Mouse (Mus musculus) forebrain, embryonic 16.5 days (tissue): ENCODE measurements around the gene Rtf2. TPM values are rescaled to one million over a fixed set of nuclear protein-coding genes. Genes with fewer than 3 reads are reported as not detected.

Source experiments
- ATAC-seq: fragments of 200-750 bp; cut with Nextera tagmentation; 2 replicates; pipeline ENCODE4 v1.8.0; 2017; ENCODE audit warnings: mild to moderate bottlenecking, moderate library complexity
- H3K27ac ChIP-seq: fragments of 300-500 bp; sonication (generic); 2 replicates; pipeline ENCODE4 v1.5.1; 2014; ENCODE audit warnings: low read length, control low read depth
- H3K27me3 ChIP-seq: fragments of 300-500 bp; sonication (generic); replicated peaks from 2 replicates; pipeline ENCODE4 v1.6.1; 2014; ENCODE audit warnings: low read length; ENCODE audit not compliant: control insufficient read depth, insufficient read depth
- H3K36me3 ChIP-seq: fragments of 300-500 bp; sonication (generic); 2 replicates; pipeline ENCODE4 v1.6.1; 2014; ENCODE audit not compliant: control insufficient read depth, insufficient read depth
- H3K4me1 ChIP-seq: fragments of 300-500 bp; sonication (generic); replicated peaks from 2 replicates; pipeline ENCODE4 v1.6.1; 2014; ENCODE audit warnings: low read length; ENCODE audit not compliant: control insufficient read depth, insufficient read depth
- H3K4me2 ChIP-seq: fragments of 300-500 bp; sonication (generic); 2 replicates; pipeline ENCODE4 v1.6.1; 2014; ENCODE audit warnings: mild to moderate bottlenecking, low read length, control low read depth
- H3K4me3 ChIP-seq: fragments of 300-500 bp; sonication (generic); replicated peaks from 2 replicates; pipeline ENCODE4 v1.5.1; 2014; ENCODE audit warnings: mild to moderate bottlenecking, low read length, control low read depth
- H3K9ac ChIP-seq: fragments of 300-500 bp; sonication (generic); replicated peaks from 2 replicates; pipeline ENCODE4 v1.6.1; 2014; ENCODE audit warnings: low read depth, low read length, control low read depth
- H3K9me3 ChIP-seq: fragments of 300-500 bp; sonication (generic); 2 replicates; pipeline ENCODE4 v1.6.1; 2016; ENCODE audit warnings: low read length; ENCODE audit not compliant: control insufficient read depth
- WGBS: fragments of 180-500 bp; shearing (Covaris S2); extraction: QIAGEN DNeasy Blood & Tissue Kit; methylation state at CpG from one replicate; pipeline ENCODE4 v1.1.7; 2014; 5-methylcytosine and 5-hydroxymethylcytosine counted together
- polyA plus RNA-seq: library from polyadenylated mRNA; unstranded; fragments of >200 nt; fragmentation: Nextera tagmentation; extraction: Ambion mirVana; gene quantifications from 2 replicates; pipeline ENCODE4 v1.2.1, GENCODE M21; 2015

Gene Rtf2
- polyA plus RNA-seq, 1 experiment from 2014 or later: 108 TPM

DNA sequence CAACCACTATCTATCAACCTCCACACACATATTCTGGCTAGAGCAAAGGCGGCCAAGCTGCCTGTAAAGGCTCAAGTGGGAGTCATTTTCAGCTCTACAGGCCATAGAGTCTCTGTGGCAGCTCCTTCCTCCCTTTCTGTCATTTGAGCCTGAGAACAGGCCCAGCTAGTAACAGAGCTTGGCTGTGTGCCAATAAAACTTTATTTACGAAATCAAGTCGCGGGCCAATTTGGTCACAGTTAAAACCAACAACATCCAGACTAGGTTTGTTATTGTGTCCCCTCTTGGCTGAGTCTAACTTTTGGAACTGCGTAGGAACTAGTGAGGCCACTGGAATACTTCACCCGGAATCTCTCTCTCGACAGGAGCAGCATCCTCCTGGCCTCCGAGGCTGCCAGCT is 33.2 kb downstream of the Rtf2 start:
- peaks cover 3% of the 10 kb centered on the region for H3K36me3 ChIP-seq
- no peaks in the 10 kb centered on the region for H3K27me3 ChIP-seq
- H3K4me2 ChIP-seq: no peak overlapping the region
- 39% methylated on average over 8 of the region's 8 CpGs for WGBS
- H3K4me1 ChIP-seq: peaks cover 2% of the 10 kb centered on the region; the same call in 1 of the 2 replicates
- no peak for ATAC-seq
- no peak overlapping the region for H3K9ac ChIP-seq
- no peaks in the 10 kb centered on the region for H3K9me3 ChIP-seq
- no peak overlapping the region for H3K27ac ChIP-seq
- no peak overlapping the region for H3K4me3 ChIP-seq

- 29% methylated on average over 6 of the region's 6 CpGs for WGBS
- Histone ChIP-seq H3K4me3 (no peak overlapping the region), H3K27ac (no peak overlapping the region), H3K4me2 (no peak overlapping the region), H3K36me3 (peaks cover under 1% of the 10 kb centered on the region; the same call in 1 of the 2 replicates), H3K9ac (no peak overlapping the region), H3K4me1 (no peaks in the 10 kb centered on the region), H3K9me3 (no peaks in the 10 kb centered on the region), H3K27me3 (no peaks in the 10 kb centered on the region)
- no peak for ATAC-seq
Measured at GRCm38 (mm10) chr2:172474970-172475369, 34.6 kb downstream of the Rtf2 start.

DNA sequence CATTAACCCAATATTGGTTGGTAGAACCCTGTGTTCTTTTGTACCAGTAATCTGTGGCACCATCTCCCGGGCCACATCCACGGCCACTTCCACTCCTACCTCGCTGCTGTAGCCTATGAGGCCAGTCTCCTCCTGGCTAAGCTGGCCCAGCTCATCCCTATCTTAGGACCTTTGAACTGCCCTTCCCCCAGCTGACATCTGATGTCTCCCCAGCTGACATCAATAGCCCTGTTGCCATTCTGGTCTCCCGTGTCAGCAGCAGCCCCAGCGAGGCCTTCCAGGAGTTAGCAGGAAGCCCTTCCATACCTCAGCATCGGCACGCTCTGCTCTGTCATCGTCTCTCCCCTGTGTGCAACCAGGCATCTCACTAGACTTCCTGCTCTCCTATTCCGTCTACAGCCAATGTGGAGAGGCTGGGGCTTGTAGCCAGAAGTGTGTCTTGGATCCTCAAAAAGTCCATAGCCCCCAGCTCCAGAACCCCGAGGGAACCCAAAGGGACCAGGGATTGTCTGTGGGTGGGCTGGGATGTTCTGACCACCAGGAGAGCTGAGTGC is 36.4 kb downstream of the Rtf2 start:
- ATAC-seq: no peak
- no peak overlapping the region for H3K9ac ChIP-seq
- H3K27ac ChIP-seq: no peak overlapping the region
- no peak overlapping the region for H3K4me3 ChIP-seq
- H3K9me3 ChIP-seq: no peaks in the 10 kb centered on the region
- peaks cover 3% of the 10 kb centered on the region; the same call in 1 of the 2 replicates for H3K27me3 ChIP-seq
- H3K36me3 ChIP-seq: no peaks in the 10 kb centered on the region
- H3K4me1 ChIP-seq: no peaks in the 10 kb centered on the region
- no peak overlapping the region for H3K4me2 ChIP-seq
- WGBS: 43% methylated on average over 10 of the region's 10 CpGs

DNA sequence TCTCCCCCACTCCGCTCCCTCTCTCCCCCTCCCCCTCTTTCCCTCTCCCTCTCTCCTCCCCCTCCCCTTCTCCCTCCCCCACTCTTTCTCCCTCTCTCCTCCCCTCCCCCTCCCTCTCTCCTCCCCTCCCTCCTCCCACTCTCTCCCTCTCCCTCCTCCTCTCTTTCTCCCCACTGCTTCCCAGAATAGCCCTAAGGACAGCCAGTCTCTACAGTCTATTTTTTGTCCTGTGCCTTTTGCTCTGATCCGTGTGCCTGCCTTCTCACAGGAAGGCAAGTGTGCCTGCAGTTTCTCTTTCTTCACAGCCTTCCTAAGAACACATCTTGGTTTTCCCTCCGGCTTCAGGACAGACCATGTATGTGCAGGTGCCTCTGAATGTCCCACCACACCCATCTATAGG is 37.0 kb downstream of the Rtf2 start:
- H3K27ac ChIP-seq: no peak overlapping the region
- H3K4me3 ChIP-seq: no peak overlapping the region
- H3K27me3 ChIP-seq: peaks cover 3% of the 10 kb centered on the region; the same call in 1 of the 2 replicates
- H3K9me3 ChIP-seq: no peaks in the 10 kb centered on the region
- H3K36me3 ChIP-seq: no peaks in the 10 kb centered on the region
- H3K9ac ChIP-seq: no peak overlapping the region
- no peaks in the 10 kb centered on the region for H3K4me1 ChIP-seq
- WGBS: 49% methylated on average over 3 of the region's 3 CpGs
- no peak overlapping the region for H3K4me2 ChIP-seq
- no peak for ATAC-seq

- Histone ChIP-seq H3K4me2 (no peak overlapping the region), H3K9me3 (no peaks in the 10 kb centered on the region)
- WGBS: 2% methylated on average over 2 of the region's 2 CpGs
Measured at GRCm38 (mm10) chr2:172477860-172478259, 37.5 kb downstream of the Rtf2 start.

DNA sequence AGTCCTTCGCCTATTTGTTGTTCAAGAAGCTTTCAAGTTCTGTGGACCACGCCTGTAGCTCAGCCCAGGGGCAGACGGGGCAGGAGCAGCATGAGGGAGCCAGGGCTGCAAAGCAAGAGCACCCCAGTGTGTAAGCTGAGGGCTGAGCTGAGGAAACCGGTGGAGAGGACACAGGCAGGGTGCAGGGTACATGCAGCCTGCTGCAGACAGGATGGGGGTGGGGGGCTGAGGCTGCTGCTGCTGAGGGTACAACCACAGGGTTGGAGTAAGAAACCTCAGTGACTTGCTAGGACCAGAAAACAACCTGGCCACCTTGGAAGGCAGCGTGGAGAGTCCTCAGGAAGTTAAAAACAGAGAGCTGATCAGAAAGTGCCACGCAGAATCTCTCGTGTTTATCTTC is 39.9 kb downstream of the Rtf2 start:
- no peaks in the 10 kb centered on the region for H3K9me3 ChIP-seq
- H3K27me3 ChIP-seq: peaks cover 3% of the 10 kb centered on the region; the same call in 1 of the 2 replicates
- H3K27ac ChIP-seq: no peak overlapping the region
- H3K4me2 ChIP-seq: no peak overlapping the region
- WGBS: 71% methylated on average over 7 of the region's 7 CpGs
- H3K4me1 ChIP-seq: peaks cover 3% of the 10 kb centered on the region; the same call in 1 of the 2 replicates
- no peak overlapping the region for H3K9ac ChIP-seq
- ATAC-seq: no peak
- H3K4me3 ChIP-seq: no peak overlapping the region
- H3K36me3 ChIP-seq: no peaks in the 10 kb centered on the region

More at GRCm38 (mm10) chr2:172477860-172478259, 37.5 kb downstream of the Rtf2 start:
- ATAC-seq: peak; percentile 62
- no peaks in the 10 kb centered on the region for H3K36me3 ChIP-seq
- no peak overlapping the region for H3K27ac ChIP-seq
- H3K9ac ChIP-seq: no peak overlapping the region
- peaks cover 3% of the 10 kb centered on the region; the same call in 1 of the 2 replicates for H3K27me3 ChIP-seq
- no peak overlapping the region for H3K4me3 ChIP-seq
- H3K4me1 ChIP-seq: no peaks in the 10 kb centered on the region

DNA sequence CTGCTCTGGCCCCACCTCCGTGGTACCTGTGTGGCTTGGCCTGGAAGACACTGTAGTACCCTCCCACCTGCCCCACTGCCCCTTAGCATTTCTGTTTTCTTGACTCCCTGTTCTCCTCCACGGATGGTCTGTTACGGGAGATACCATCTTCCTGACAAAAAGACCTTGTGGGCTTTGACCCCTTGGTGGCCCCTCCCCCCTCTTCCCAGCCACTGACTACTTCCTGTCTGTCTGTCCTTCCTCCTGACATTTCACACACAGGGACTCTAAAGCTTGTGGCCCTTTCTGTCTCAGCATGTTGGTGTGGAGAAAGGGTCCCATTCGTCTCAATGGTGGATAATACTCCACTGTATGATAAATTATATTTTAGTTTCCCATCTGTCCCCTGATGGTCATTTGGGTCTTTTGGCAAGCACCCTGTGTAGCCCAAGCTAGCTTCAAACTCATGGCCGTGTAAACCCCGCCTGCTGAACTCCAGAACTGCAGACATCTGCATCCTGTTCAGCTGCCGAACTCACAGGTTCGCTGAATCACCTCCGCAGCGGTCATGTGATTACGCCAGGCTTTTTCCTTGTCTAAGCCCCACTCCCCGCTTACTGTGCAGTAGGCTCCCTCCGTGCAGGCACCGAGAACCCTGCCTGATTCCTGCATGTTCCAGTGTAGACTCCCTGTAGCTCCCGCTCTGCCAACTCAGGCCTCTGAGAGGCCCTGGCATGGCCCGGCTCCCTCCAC is 41.5 kb downstream of the Rtf2 start:
- no peaks in the 10 kb centered on the region for H3K36me3 ChIP-seq
- no peak overlapping the region for H3K9ac ChIP-seq
- H3K4me3 ChIP-seq: no peak overlapping the region
- peaks cover 3% of the 10 kb centered on the region; the same call in 1 of the 2 replicates for H3K4me1 ChIP-seq
- no peak overlapping the region for H3K4me2 ChIP-seq
- no peak overlapping the region for H3K27ac ChIP-seq
- H3K27me3 ChIP-seq: peaks cover 3% of the 10 kb centered on the region; the same call in 1 of the 2 replicates
- no peaks in the 10 kb centered on the region for H3K9me3 ChIP-seq
- 91% methylated on average over 16 of the region's 16 CpGs for WGBS
- ATAC-seq: no peak

- Histone ChIP-seq H3K9ac (no peak overlapping the region), H3K36me3 (no peaks in the 10 kb centered on the region), H3K4me3 (no peak overlapping the region), H3K9me3 (no peaks in the 10 kb centered on the region), H3K27ac (no peak overlapping the region), H3K4me2 (no peak overlapping the region), H3K27me3 (peaks cover 3% of the 10 kb centered on the region; the same call in 1 of the 2 replicates), H3K4me1 (peaks cover 3% of the 10 kb centered on the region; the same call in 1 of the 2 replicates)
- peak; percentile 89 for ATAC-seq
- 61% methylated on average over 14 of the region's 14 CpGs for WGBS
Measured at GRCm38 (mm10) chr2:172483766-172484413, 43.5 kb downstream of the Rtf2 start.

GRCm38 (mm10) chr2:172484696-172485370 is 44.5 kb downstream of the Rtf2 start:
- H3K9me3 ChIP-seq: no peaks in the 10 kb centered on the region
- 44% methylated on average over 12 of the region's 12 CpGs for WGBS
- peaks cover 6% of the 10 kb centered on the region; the same call in 1 of the 2 replicates for H3K27me3 ChIP-seq
- no peak overlapping the region for H3K9ac ChIP-seq
- H3K36me3 ChIP-seq: no peaks in the 10 kb centered on the region
- no peak overlapping the region for H3K4me3 ChIP-seq
- H3K4me1 ChIP-seq: peaks cover 3% of the 10 kb centered on the region; the same call in 1 of the 2 replicates
- H3K4me2 ChIP-seq: no peak overlapping the region
- no peak; the same call in 1 of the 2 replicates for ATAC-seq
- H3K27ac ChIP-seq: no peak overlapping the region
